Mouse (Mus musculus) heart, adult 18-20 months (tissue): ENCODE measurements around the gene Emg1. TPM values are rescaled to one million over a fixed set of nuclear protein-coding genes. Genes with fewer than 3 reads are reported as not detected.
"Not testable (repeated sequence)": the region's sequence is repeated elsewhere in the genome, so short reads cannot be mapped to it uniquely, and the experiment has no call there.

ENCODE experiments used
- DNase-seq, 2 experiments: peaks; one replicate each; pipeline ENCODE4 v3.0.0; 2021 to 2022; ENCODE audit warnings: mixed read lengths in 1 of 2
- microRNA-seq, 2 experiments: library from miRNA; unstranded; fragments of <30 nt; microRNA quantifications; one replicate each; pipeline ENCODE4 v1.2.0; 2022
- total RNA-seq, 2 experiments: library from RNA; stranded (reverse); gene quantifications; 2 replicates each; pipeline ENCODE4 v1.2.3; 2021

The Emg1 gene
- total RNA-seq, 2 experiments from 2014 or later = 78.1 to 80.8 TPM

DNA sequence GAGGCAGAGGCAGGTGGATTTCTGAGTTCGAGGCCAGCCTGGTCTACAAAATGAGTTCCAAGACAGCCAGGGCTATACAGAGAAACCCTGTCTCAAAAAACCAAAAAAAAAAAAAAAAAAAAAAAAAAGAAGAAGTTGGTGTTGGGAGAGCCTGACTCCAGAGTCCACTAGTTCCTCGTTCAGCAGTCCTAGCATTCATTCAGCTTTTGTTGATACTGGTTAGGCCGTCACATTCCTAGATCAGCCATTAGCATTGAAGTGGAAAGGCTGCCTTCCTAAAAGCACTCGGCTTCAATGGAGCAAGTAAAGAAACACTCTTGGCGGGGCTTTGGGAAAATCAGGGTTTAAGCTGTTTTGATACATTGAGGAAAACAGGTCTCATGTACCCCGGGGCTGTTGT lies 29.7 kb downstream of the Emg1 start:
- DNase-seq = not testable (repeated sequence)

DNA sequence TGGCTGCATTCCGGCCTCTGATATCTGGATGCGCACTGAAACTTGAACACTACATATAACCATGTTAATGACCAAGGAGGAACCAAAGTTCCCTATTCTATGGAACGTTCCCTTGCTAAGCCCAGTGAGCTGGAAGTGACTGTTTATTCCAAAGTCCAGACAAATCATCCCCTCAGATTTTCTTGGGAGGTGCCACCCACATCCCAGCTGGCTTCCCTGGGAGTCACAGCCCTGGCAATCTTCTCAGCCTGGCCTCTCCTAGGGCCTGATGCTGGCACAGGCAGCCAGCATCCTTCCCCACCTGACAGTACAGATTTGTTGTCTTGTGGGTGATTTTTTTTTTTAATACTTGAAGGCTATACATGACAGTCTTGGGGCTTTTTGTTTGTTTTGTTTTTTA lies 32.5 kb downstream of the Emg1 start:
- no peak for DNase-seq

DNA sequence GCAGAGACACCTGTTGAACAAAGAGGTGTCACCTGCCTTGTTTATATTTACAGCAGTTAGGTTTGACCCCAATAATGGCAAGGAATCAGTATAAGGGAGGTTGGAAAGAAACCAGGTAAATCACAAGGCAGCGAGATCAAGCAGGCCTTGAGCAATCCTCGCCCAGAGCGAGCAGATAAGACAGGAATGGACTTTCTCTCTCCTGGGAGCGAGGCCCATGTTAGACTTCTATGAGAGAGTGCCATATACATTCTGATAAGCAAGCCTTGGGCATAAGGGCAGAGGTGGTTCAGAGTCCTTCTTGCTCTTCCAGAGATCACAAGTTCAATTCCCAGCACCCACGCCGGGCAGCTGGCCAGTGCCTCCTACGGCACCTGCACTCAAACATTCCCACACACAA lies 33.2 kb downstream of the Emg1 start:
- DNase-seq = no peak

DNA sequence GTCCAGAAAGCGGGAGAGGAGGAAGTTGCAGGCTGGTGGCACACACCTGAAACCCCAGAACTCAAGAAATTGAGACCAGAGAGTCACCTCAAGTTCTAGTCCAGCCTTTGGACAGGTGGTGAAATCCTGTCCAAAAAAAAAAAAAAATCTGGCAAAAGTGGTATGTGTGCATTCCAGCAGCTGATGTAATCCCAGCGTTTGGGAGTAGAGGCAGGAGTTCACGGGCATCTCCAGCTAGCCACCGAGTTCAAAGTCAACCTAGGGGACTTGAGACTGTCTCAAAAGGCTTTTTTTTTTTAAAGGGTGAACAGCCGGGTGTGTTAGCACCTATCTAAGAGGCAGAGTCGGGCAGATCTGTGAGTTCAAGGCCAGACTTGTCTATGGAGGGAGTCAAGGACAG lies 35.8 kb downstream of the Emg1 start:
- DNase-seq = no peak

DNA sequence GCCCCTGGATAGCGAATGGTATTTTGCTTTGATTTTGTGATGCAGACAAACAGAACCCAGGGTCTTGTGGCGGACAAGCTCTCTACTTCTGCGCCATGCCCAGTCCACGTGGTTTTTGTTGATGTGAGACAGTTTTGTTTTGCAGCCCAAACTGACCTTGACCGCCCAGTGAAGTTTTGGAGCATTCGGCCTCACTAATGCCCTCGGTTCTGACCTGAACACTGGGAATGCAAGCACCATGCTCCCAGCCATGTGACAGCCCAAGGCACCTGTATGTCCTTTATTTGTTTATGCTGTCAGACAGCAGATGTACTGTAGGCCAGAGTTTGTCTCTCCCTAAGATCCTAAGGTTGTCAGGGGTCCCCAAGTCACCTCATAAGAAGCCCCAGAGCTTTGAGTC lies 37.4 kb downstream of the Emg1 start:
- no peak for DNase-seq

DNA sequence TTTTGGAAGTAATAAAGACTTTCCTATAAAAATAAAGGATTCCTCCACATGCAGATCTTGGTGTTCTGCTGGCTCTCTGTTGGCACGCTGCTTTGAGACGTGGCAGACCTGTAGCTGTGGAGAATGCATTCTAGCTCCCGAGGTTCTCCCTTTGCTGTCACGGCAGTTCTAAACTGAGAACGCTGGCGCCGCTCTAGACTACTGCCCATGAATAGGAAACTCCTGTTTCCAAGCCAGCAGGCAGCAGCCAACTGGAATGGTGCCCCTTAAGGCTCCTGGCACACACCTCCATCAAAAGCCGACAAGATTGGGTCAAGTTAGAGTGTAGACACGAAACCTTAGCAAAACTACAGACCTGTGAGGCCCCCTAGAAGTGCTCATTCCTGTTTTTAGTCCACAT lies 38.4 kb downstream of the Emg1 start:
- DNase-seq = peak; percentile 67 to 71

DNA sequence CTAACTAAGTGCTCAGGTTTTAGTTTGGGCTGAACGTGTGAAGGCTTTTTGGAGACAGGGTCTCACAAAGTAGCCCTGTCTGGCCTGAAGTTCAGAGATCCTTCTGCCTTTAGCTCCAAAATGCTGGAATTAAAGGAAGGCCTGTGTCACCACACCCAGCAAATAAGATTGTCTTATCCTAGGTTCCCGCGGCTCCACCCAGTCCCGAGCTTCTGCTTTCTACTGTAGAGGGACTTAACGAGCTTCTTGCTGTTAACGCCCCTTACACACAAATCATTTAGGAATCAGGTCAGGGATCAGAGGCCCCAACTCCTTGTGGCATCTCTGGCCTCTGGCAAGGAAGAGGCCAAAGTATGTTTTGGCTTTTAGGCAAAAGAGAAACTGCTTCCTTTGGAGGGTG lies 39.9 kb downstream of the Emg1 start:
- DNase-seq = no peak

DNA sequence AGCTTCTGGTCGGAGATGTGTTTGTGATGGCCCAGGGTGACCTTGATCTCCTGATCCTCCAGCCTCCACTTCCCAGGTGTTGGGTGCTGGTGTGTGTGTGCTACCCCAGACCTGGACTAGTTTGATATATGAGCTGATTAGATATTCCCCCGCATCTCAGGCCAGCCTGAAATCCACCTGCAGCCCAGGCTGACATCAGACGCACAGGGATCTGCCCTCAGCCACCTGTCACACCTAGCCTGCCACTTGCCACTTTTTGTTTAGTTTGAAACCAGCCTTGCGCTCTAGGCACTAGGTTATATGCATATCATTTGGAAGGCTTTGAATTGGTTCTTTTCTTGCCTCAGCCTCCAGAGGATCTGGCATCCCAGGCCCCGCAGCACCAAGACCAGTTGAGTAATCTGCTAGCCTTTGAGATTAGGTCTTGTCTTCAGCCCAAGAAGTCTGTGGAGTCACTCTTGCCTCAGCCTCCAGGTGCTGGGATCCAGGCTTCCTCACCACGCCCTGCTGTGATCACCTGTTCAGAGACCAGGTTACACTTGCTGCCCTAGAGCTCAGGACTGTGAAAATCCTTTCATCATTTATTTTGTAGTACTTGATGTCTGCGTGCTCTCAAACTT lies 41.6 kb downstream of the Emg1 start:
- DNase-seq = no peak

DNA sequence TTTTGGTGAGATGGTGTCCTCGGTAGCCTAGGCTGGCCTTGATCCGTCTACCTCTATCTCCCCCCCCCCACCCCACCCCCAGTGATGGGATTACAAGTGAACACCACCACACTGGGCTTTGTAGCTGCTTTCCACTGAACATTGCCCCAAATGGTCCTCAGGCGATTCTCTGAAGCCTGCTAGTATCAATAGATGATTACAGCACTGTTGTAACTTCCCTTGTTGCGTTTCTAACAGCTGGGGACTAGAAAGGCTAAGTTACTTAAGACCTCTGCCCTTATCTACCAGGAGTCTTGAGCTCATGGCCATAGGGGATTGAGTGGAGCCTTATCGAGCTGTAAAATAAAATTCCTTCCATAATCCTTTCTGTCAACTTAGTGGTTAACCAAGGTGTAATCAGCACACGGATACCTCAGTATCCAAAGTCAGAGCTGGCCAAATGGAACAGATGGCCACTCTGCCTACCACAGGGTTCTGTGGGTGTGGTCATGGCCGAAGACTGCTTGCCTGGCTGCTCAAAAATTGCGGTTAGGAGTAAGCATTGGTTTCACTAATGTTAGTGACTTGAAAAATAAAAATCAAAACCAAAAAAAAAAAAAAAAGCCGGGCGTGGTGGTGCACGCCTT lies 42.6 kb downstream of the Emg1 start:
- DNase-seq = no peak

DNA sequence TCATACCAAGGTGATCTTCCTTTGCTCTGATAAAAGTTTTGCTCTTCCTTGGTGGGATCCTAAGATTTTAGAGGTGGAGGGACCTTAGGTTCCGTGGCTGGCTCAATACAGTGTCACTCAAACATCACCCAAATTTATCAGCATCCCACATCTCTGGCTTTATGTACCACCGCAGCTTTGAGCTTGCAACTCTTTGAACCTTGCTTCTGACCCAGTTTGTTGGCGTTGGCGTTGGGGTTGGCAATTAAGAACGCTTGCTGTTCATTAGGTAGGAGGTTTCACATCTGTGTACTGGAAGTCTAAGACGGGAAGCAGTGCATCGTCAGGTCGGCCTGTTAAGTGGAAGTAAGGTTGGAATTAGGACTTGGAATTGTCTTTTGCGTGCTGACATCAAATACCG lies 47.0 kb downstream of the Emg1 start:
- no peak for DNase-seq

DNA sequence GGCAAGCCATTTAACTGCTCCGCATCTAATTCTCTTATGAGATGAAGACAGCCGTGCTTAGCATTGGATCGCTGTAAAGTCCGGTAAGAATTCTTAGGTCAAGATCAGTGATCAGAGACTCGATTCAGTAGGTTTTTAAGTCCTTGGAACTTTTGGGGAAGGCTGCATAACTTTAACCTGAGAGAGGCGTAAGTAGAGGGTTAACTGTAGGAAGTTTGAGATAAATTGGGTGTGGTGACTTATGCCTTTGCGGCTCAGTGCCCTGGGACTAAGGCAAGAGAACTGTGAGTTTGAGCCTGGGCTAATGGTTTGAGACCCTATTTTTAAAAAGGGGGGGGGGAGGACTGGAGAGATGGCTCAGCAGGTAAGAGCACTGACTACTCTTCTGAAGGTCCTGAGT lies 47.7 kb downstream of the Emg1 start:
- DNase-seq = no peak

DNA sequence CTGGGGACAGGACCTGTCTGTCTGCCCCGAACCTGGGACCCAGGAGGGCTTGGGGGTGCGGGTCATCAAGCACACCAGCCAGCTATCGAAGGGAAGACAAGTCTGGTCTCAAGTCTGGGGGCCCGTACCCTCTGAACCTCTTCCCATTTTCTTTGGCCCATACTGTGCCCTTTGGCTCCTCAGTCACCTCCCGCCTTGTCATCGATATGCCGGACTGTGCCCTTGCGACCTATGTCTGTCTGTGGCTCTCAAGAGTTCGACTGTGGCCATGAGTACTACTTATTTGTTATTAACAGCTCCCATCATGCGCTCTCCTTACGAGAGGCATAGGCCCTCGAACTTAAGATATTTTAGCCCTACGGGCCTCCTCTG lies 48.6 kb downstream of the Emg1 start:
- no peak for DNase-seq

DNA sequence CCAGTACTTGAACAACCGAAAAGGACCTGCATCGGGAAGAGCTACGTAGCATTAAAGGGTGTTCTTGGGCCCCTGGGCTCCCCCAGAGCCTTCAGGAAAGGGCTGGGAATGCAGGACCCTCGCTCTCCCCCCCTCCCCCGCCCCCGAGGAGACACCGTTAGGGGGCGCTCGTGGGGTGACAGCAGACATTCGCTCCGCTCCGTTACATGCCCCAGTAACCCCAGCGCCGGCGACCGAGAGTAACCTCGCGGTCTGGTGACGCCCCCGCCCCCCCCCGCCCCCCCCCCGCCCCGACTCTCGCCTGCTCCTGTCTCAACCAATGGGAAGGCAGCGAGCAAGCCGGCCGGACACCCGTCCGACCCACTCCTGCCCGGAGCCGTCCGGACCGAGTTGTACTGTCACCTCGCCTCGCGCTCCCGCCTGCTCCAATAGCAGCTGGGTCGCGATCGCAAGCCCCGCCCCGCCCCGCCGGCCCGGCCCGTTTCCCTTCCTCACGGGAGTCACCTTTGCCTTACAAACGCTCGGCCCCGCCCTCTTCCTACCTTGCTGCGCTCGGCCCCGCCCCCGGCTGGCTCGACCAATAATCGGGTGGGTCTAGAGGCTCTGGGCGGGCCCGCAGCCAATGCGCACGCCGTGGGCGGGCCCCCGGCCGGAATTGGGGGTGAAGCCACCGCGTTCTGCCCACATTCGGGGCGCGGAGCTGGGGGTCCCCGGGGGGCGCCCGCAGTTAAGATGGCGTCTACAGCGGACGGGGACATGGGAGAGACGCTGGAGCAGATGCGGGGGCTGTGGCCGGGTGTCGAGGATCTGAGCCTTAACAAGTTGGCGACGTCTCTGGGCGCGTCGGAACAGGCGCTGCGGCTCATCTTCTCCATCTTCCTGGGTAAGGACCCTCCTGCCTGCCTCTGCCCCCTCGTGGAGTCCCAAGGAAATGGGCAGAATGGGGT lies 49.2 kb downstream of the Emg1 start, which contains the start of gene Lpcat3:
Gene Lpcat3, plus strand, starts transcription at position 551 of the 947 bp plus-strand sequence.
- DNase-seq = peak; percentile 99

DNA sequence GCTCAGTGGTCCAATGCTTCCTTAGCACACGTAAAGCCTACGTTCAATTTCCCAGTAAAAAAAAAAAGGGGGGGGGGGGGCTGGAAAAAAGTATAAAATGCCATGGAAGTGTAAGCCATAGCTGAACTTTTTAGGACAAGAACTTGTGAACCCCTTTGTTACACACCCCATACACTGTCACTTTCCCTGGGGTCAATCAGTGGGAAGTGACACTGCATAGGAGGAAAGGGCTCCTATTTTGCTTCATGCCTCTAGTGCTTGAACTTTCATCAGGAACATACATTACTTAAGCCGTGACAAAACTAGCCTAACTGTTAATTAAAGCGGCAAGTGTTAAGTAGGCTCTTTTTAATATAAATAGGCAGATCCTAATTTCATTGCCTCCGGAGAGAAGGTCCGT lies 50.0 kb downstream of the Emg1 start:
- no peak for DNase-seq

DNA sequence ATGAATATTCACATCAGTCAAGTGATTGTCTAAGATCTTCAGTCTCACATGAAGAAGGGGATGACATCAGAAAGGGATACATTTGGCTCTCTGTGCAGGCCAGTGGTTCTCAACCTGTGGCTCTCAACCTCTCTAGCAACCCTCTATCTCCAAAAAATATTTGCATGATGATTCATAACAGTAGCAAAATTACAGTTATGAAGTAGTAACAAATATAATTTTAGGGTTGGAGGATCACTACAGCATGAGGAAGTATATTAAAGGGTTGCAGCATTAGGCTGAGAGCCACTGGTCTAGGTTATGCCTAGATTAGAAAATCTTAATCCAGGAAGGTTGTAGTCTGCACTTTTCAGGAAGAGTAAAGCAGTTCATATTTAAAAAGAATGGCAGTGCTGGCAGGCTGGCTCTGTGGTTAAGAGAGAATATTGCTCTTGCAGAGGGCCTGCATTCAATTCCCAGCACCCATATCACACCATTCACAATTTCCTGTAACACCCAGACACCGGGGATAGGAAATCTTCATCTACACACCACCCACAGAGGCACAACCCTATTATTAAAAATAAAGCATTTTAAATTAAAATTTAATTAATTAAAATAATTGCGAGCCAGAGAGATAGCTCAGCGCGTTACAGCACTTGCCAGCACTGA lies 50.7 kb downstream of the Emg1 start:
- DNase-seq = no peak

DNA sequence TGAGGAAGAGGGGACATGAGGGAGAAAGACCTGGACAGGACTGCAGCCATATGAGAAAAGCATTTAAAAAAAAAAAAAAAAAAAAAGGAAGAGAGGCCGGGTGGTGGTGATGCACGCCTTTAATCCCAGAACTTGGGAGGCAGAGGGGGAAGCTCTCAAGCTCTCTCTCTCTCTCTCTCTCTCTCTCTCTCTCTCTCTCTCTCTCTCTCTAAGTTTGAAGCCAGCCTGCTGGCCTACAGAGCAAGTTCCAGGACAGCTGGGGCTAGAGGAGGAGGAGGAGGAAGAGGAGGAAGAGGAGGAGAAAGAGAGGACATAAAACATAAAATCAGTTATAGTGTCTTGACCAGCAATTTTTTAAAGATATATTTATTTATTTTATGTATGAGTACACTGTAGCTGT lies 53.9 kb downstream of the Emg1 start:
- no peak for DNase-seq

DNA sequence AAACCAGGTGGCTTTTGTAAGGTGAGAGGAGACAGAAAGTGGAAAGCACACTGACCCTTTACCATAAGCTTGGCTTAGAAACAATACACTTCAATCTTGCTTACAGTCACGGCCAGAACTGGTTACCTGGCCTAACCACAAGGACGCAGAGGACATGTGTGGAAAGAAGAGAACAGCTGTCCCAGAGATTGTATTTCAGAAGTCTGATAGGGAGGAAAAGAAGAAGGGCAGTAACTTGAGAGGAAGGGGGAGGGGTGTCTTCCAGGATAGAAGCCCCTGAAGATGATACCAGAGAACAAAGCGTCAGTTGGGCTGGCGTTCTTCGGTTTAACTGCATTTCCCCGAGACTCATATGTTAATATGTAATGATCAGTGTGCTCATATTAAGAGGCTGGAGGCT lies 56.1 kb downstream of the Emg1 start:
- no peak for DNase-seq

Small RNAs within 50 kb of the gene (microRNA-seq; reads per million reads assigned to microRNA genes)
- gene Mir141 (25.9 to 30.7 reads per million in 2 experiments), gene Mir200c (366 to 2,357 reads per million in 2 experiments)

Other genes with a start within 250 kb of the Emg1 start
- 1 to 10 TPM in 1 of 2 experiments, under 1 TPM in 1; 0.30 to 8.2 TPM for gene Clstn3, start 247.4 kb downstream of the Emg1 start, total RNA-seq
- 1 to 10 TPM; 1.3 to 2.1 TPM for gene C1rl, start 219.1 kb downstream of the Emg1 start, total RNA-seq
- gene C1ra, start 199.8 kb downstream of the Emg1 start, total RNA-seq = 10 to 100 TPM; 12.0 to 17.7 TPM
- gene C1s1, start 169.8 kb downstream of the Emg1 start, total RNA-seq = 10 to 100 TPM; 27.9 to 33.2 TPM
- gene C1rb, start 141.9 kb downstream of the Emg1 start, total RNA-seq = 1 to 10 TPM; 1.9 TPM
- under 1 TPM; 0.57 to 0.90 TPM for gene C1s2, start 76.1 kb downstream of the Emg1 start, total RNA-seq
- gene Lpcat3, start 49.2 kb downstream of the Emg1 start, total RNA-seq = 10 to 100 TPM; 37.3 to 38.3 TPM
- 100 to 1,000 TPM; 277 to 319 TPM for gene Phb2, start 158 bp upstream of the Emg1 start, total RNA-seq
- gene Ptpn6, start 26.5 kb upstream of the Emg1 start, total RNA-seq = 10 to 100 TPM in 1 of 2 experiments, 1 to 10 TPM in 1; 3.0 to 12.9 TPM
- 100 to 1,000 TPM; 277 to 290 TPM for gene Grcc10, start 29.2 kb upstream of the Emg1 start, total RNA-seq
- not detected for gene Gm45234, start 43.8 kb upstream of the Emg1 start, total RNA-seq
- gene Atn1, start 44.3 kb upstream of the Emg1 start, total RNA-seq = 10 to 100 TPM; 41.1 to 46.9 TPM
- 1 to 10 TPM; 2.5 to 2.7 TPM for gene Eno2, start 57.5 kb upstream of the Emg1 start, total RNA-seq
- under 1 TPM; 0.55 to 0.82 TPM for gene Lrrc23, start 67.5 kb upstream of the Emg1 start, total RNA-seq
- 1 to 10 TPM; 2.7 to 3.0 TPM for gene Spsb2, start 96.5 kb upstream of the Emg1 start, total RNA-seq
- 1,000 to 10,000 TPM in 1 of 2 experiments, 100 to 1,000 TPM in 1; 897 to 1,017 TPM for gene Tpi1, start 102.1 kb upstream of the Emg1 start, total RNA-seq
- 10 to 100 TPM; 74.6 to 78.6 TPM for gene Usp5, start 117.3 kb upstream of the Emg1 start, total RNA-seq
- gene Cdca3, start 117.4 kb upstream of the Emg1 start, total RNA-seq = under 1 TPM; 0.54 to 0.55 TPM
- 10 to 100 TPM; 14.1 to 14.6 TPM for gene Gnb3, start 128.1 kb upstream of the Emg1 start, total RNA-seq
- gene P3h3, start 145.6 kb upstream of the Emg1 start, total RNA-seq = 1 to 10 TPM; 8.2 to 8.3 TPM
- gene Gpr162, start 151.8 kb upstream of the Emg1 start, total RNA-seq = under 1 TPM; 0.36 to 0.84 TPM
- 1 to 10 TPM in 1 of 2 experiments, under 1 TPM in 1; 0.50 to 3.7 TPM for gene Cd4, start 176.0 kb upstream of the Emg1 start, total RNA-seq
- gene Lag3, start 199.5 kb upstream of the Emg1 start, total RNA-seq = under 1 TPM; 0.23 to 0.35 TPM
- gene Ptms, start 207.9 kb upstream of the Emg1 start, total RNA-seq = 100 to 1,000 TPM; 135 to 139 TPM
- 100 to 1,000 TPM; 185 to 191 TPM for gene Mlf2, start 219.2 kb upstream of the Emg1 start, total RNA-seq